23 mouse cellular contexts compared by ENCODE assay signal in the genomic region with DNA sequence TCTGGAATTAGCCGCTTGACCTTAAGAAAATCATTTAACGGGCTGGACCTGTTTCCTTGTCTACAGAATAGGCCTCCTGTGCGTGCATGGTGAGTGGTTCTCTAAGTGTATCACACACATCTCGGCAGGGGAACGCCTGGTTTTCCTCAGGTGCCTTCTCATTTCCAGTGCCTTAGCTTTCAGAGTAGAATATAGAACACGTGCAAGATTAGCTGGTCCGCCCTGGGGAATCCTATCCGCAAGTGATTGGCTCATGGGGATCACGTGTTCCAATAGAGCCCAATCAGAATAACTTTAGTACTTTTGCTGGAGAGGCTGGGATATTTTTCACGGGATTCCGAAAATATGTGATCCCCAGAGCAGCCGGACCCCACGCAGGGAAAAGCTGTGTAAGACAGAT. TPM values are rescaled to one million over a fixed set of nuclear protein-coding genes. Genes with fewer than 3 reads are reported as not detected.
DNase-seq lines count a peak whose midpoint lies in the region; ATAC-seq and TF ChIP-seq lines count a peak whose summit lies in the region.
"Had no signal": no experiment of that assay in that cellular context is flagged by ENCODE, and none has a peak within 500 bp of the region (broad histone marks: within the 10 kb centered on the region; RNA-seq: fewer than 3 reads in every experiment).

No protein-coding gene starts in this region.

- H3K36me3 ChIP-seq in hindbrain, postnatal 0 days (ENCODE audit: insufficient read depth, low read length) = no peaks in the 10 kb centered on the region
- H3K36me3 ChIP-seq in hindbrain, embryonic 11.5 days (ENCODE audit: control insufficient read depth, insufficient read depth, low read length) = no peaks in the 10 kb centered on the region
- H3K36me3 ChIP-seq: heart, embryonic 15.5 days; intestine, embryonic 15.5 days; lung, embryonic 15.5 days; stomach, embryonic 15.5 days had no signal

- DNase-seq in embryo, embryonic 11 days = peak; percentile 10
- DNase-seq in embryo, embryonic 10 days (ENCODE audit: low spot score) = no peak
- peak; percentile 13 for DNase-seq in hindbrain, postnatal 0 days (ENCODE audit: low spot score)
- no peak for DNase-seq in hindbrain, embryonic 11.5 days (ENCODE audit: low spot score)
- DNase-seq in thymus, postnatal 4 days = peak; percentile 10
- no peak for DNase-seq in thymus, postnatal 14 days
- peak; percentile 32 for DNase-seq in yolk sac, embryonic 10.5 days (ENCODE audit: low spot score)
- DNase-seq: adrenal gland, adult 8-10 months; cerebellum, adult 9-10 months; right cerebral cortex, adult 18-20 months; spleen, adult 18-20 months had no signal

- 76% methylated on average over 13 of the region's 13 CpGs for WGBS in hindbrain, postnatal 0 days
- 79% methylated on average over 13 of the region's 13 CpGs for WGBS in hindbrain, embryonic 11.5 days

- no peak overlapping the region for H3K4me3 ChIP-seq in hindbrain, postnatal 0 days (ENCODE audit: low read length)
- H3K4me3 ChIP-seq in hindbrain, embryonic 11.5 days (ENCODE audit: low read depth, low read length) = no peak overlapping the region
- H3K4me3 ChIP-seq: heart, embryonic 15.5 days; intestine, embryonic 15.5 days; kidney, embryonic 15.5 days; limb, embryonic 12.5 days; lung, embryonic 15.5 days; neural tube, embryonic 15.5 days; stomach, embryonic 15.5 days had no signal

- no peaks in the 10 kb centered on the region for H3K27me3 ChIP-seq in hindbrain, postnatal 0 days (ENCODE audit: insufficient read depth, low read length)
- no peaks in the 10 kb centered on the region for H3K27me3 ChIP-seq in hindbrain, embryonic 11.5 days (ENCODE audit: control insufficient read depth, insufficient read depth, low read length)
- H3K27me3 ChIP-seq: CH12.LX; heart, embryonic 15.5 days; intestine, embryonic 15.5 days; kidney, embryonic 15.5 days; limb, embryonic 12.5 days; lung, embryonic 15.5 days; megakaryocyte, embryonic 14.5 days; neural tube, embryonic 15.5 days; stomach, embryonic 15.5 days had no signal

- no peaks in the 10 kb centered on the region for H3K9me3 ChIP-seq in hindbrain, postnatal 0 days (ENCODE audit: low read length)
- no peaks in the 10 kb centered on the region for H3K9me3 ChIP-seq in hindbrain, embryonic 11.5 days (ENCODE audit: control insufficient read depth, low read length)
- H3K9me3 ChIP-seq: heart, embryonic 15.5 days; intestine, embryonic 15.5 days; kidney, embryonic 15.5 days; limb, embryonic 12.5 days; lung, embryonic 15.5 days; megakaryocyte, embryonic 14.5 days; neural tube, embryonic 15.5 days; stomach, embryonic 15.5 days had no signal

- H3K9ac ChIP-seq in hindbrain, postnatal 0 days (replicated peaks; ENCODE audit: low read length) = no peak overlapping the region
- H3K9ac ChIP-seq in hindbrain, embryonic 11.5 days (ENCODE audit: low read depth, low read length) = no peak overlapping the region
- H3K9ac ChIP-seq: heart, embryonic 15.5 days; intestine, embryonic 15.5 days; kidney, embryonic 15.5 days; limb, embryonic 12.5 days; lung, embryonic 15.5 days; neural tube, embryonic 15.5 days; stomach, embryonic 15.5 days had no signal

- H3K27ac ChIP-seq in hindbrain, postnatal 0 days = no peak overlapping the region
- no peak overlapping the region for H3K27ac ChIP-seq in hindbrain, embryonic 11.5 days (ENCODE audit: low read depth, low read length)
- H3K27ac ChIP-seq: heart, embryonic 15.5 days; intestine, embryonic 15.5 days; kidney, embryonic 15.5 days; limb, embryonic 12.5 days; lung, embryonic 15.5 days; neural tube, embryonic 15.5 days; stomach, embryonic 15.5 days had no signal

- ATAC-seq in hindbrain, postnatal 0 days = no peak
- no peak for ATAC-seq in hindbrain, embryonic 11.5 days (ENCODE audit: low FRiP score)
- ATAC-seq in activated CD4-positive, CD25-positive, alpha-beta regulatory T cell, adult 4 months = no peak
- ATAC-seq: intestine, embryonic 15.5 days had no signal

- no peak for TF ChIP-seq CTCF in hindbrain, postnatal 0 days (IDR thresholded peaks at IDR 0.05; ENCODE audit: low read depth)

- no peak overlapping the region for H3K4me2 ChIP-seq in hindbrain, postnatal 0 days (ENCODE audit: low read depth, low read length)
- H3K4me2 ChIP-seq in hindbrain, embryonic 11.5 days (replicated peaks; ENCODE audit: low read depth, low read length) = no peak overlapping the region
- H3K4me2 ChIP-seq: heart, embryonic 15.5 days; intestine, embryonic 15.5 days; kidney, embryonic 15.5 days; limb, embryonic 12.5 days; lung, embryonic 15.5 days; neural tube, embryonic 15.5 days; stomach, embryonic 15.5 days had no signal

- no peaks in the 10 kb centered on the region for H3K4me1 ChIP-seq in hindbrain, postnatal 0 days (ENCODE audit: insufficient read depth, low read length)
- H3K4me1 ChIP-seq in hindbrain, embryonic 11.5 days (replicated peaks; ENCODE audit: control insufficient read depth, insufficient read depth, low read length) = no peaks in the 10 kb centered on the region
- H3K4me1 ChIP-seq: intestine, embryonic 15.5 days; limb, embryonic 12.5 days; lung, embryonic 15.5 days; stomach, embryonic 15.5 days had no signal

RNA-seq across cellular contexts. Expression of a gene that starts 10.3 kb away (rescaled TPM):
- total RNA-seq in hindbrain, postnatal 0 days (2014; rRNA removed) = 0.37 TPM in 1 of 2 replicates, not detected in the other
- polyA plus RNA-seq in hindbrain, postnatal 0 days (2015; fragmentation: Nextera tagmentation; extraction: Ambion mirVana) = 0.96 and 1.1 TPM in 2 replicates
- polyA plus RNA-seq in hindbrain, embryonic 11.5 days (2014; fragmentation: Nextera tagmentation; extraction: Ambion mirVana) = 1.9 and 3.0 TPM in 2 replicates
- polyA plus RNA-seq in activated CD4-positive, CD25-positive, alpha-beta regulatory T cell, adult 4 months (2017; shearing (Covaris generic)) = 100 to 1,000 TPM; 784 to 813 TPM

RNA-seq across cellular contexts. Expression of a gene that starts 18.2 kb away (rescaled TPM):
- 102 and 125 TPM in 2 replicates for total RNA-seq in hindbrain, postnatal 0 days (2014; rRNA removed)
- 80.9 and 83.7 TPM in 2 replicates for polyA plus RNA-seq in hindbrain, postnatal 0 days (2015; fragmentation: Nextera tagmentation; extraction: Ambion mirVana)
- 36.0 and 39.3 TPM in 2 replicates for polyA plus RNA-seq in hindbrain, embryonic 11.5 days (2014; fragmentation: Nextera tagmentation; extraction: Ambion mirVana)
- 10 to 100 TPM; 26.7 to 43.3 TPM for polyA plus RNA-seq in activated CD4-positive, CD25-positive, alpha-beta regulatory T cell, adult 4 months (2017; shearing (Covaris generic))

RNA-seq across cellular contexts. Expression of a gene that starts 37.5 kb away (rescaled TPM):
- total RNA-seq in hindbrain, postnatal 0 days (2014; rRNA removed) = 6.1 and 6.4 TPM in 2 replicates
- 2.9 and 3.0 TPM in 2 replicates for polyA plus RNA-seq in hindbrain, postnatal 0 days (2015; fragmentation: Nextera tagmentation; extraction: Ambion mirVana)
- 4.8 and 5.2 TPM in 2 replicates for polyA plus RNA-seq in hindbrain, embryonic 11.5 days (2014; fragmentation: Nextera tagmentation; extraction: Ambion mirVana)
- polyA plus RNA-seq in activated CD4-positive, CD25-positive, alpha-beta regulatory T cell, adult 4 months (2017; shearing (Covaris generic)) = 1 to 10 TPM; 2.1 to 3.4 TPM

RNA-seq across cellular contexts. Expression of a gene that starts 55.6 kb away (rescaled TPM):
- 0.16 TPM in 1 of 2 replicates, not detected in the other for total RNA-seq in hindbrain, postnatal 0 days (2014; rRNA removed)
- 0.05 TPM in 1 of 2 replicates, not detected in the other for polyA plus RNA-seq in hindbrain, postnatal 0 days (2015; fragmentation: Nextera tagmentation; extraction: Ambion mirVana)
- polyA plus RNA-seq in hindbrain, embryonic 11.5 days (2014; fragmentation: Nextera tagmentation; extraction: Ambion mirVana) = not detected in 2 replicates
- 10 to 100 TPM in 1 of 2 experiments, not detected in 1; 10.8 TPM for polyA plus RNA-seq in activated CD4-positive, CD25-positive, alpha-beta regulatory T cell, adult 4 months (2017; shearing (Covaris generic))
- total RNA-seq: layer of hippocampus, adult 18-20 months; left cerebral cortex, adult 18-20 months had no signal
- polyA plus RNA-seq: heart, embryonic 15.5 days; intestine, embryonic 15.5 days; limb, embryonic 12.5 days; lung, embryonic 15.5 days had no signal

Comparison
In these comparisons a context has a peak if more than half of its experiments do, and no peak if none do; other contexts are left out.
1. DNase-seq: peak in embryo, embryonic 11 days (single experiment), hindbrain, postnatal 0 days (single experiment), thymus, postnatal 4 days (single experiment) and yolk sac, embryonic 10.5 days (single experiment); none in embryo, embryonic 10 days (single experiment), hindbrain, embryonic 11.5 days (single experiment) and thymus, postnatal 14 days (single experiment).
2. RNA of a gene that starts 10.3 kb away (polyA plus RNA-seq): 784 to 813 TPM in activated CD4-positive, CD25-positive, alpha-beta regulatory T cell, adult 4 months; 1.9 to 3.0 TPM in hindbrain, embryonic 11.5 days and 0.96 to 1.1 TPM in hindbrain, postnatal 0 days; every median in the first group is over 100 times any median in the second.